Mouse (Mus musculus) neural tube, embryonic 14.5 days (tissue): Measurements from ENCODE around the gene Ptprc. TPM values are rescaled to one million over a fixed set of nuclear protein-coding genes. Genes with fewer than 3 reads are reported as not detected.

Experiments used
- ATAC-seq: fragments of 200-750 bp; cut with Nextera tagmentation; 2 replicates; pipeline ENCODE4 v1.8.0; 2017; ENCODE audit warnings: low read depth, mild to moderate bottlenecking, moderate TSS enrichment, moderate library complexity
- H3K27ac ChIP-seq: fragments of 300-500 bp; sonication (generic); 2 replicates; pipeline ENCODE4 v1.5.1; 2014; ENCODE audit warnings: low read depth, mild to moderate bottlenecking, control low read depth, low read length, moderate library complexity, mixed read lengths
- H3K27me3 ChIP-seq: fragments of 300-500 bp; sonication (generic); 2 replicates; pipeline ENCODE4 v1.6.1; 2014; ENCODE audit warnings: low read length; ENCODE audit not compliant: control insufficient read depth, insufficient read depth
- H3K36me3 ChIP-seq: fragments of 300-500 bp; sonication (generic); 2 replicates; pipeline ENCODE4 v1.6.1; 2014; ENCODE audit warnings: low read length, mixed read lengths; ENCODE audit not compliant: control insufficient read depth, insufficient read depth
- H3K4me1 ChIP-seq: fragments of 300-500 bp; sonication (generic); 2 replicates; pipeline ENCODE4 v1.6.1; 2014; ENCODE audit warnings: low read length; ENCODE audit not compliant: control insufficient read depth, insufficient read depth
- H3K4me2 ChIP-seq: fragments of 300-500 bp; sonication (generic); 2 replicates; pipeline ENCODE4 v1.6.1; 2014; ENCODE audit warnings: mild to moderate bottlenecking, low read depth, low read length, control low read depth
- H3K4me3 ChIP-seq: fragments of 300-500 bp; sonication (generic); 2 replicates; pipeline ENCODE4 v1.5.1; 2014; ENCODE audit warnings: low read depth, low read length, control low read depth, mixed read lengths
- H3K9ac ChIP-seq: fragments of 300-500 bp; sonication (generic); replicated peaks from 2 replicates; pipeline ENCODE4 v1.6.1; 2014; ENCODE audit warnings: low read depth, mild to moderate bottlenecking, control low read depth, low read length, mixed read lengths
- H3K9me3 ChIP-seq: fragments of 300-500 bp; sonication (generic); 2 replicates; pipeline ENCODE4 v1.6.1; 2016; ENCODE audit warnings: low read length; ENCODE audit not compliant: control insufficient read depth
- whole genome bisulfite sequencing: fragments of 180-500 bp; shearing (Covaris S2); extraction: QIAGEN DNeasy Blood & Tissue Kit; methylation state at CpG from one replicate; pipeline ENCODE4 v1.1.7; 2014; 5-methylcytosine and 5-hydroxymethylcytosine counted together
- polyA plus RNA-seq: library from polyadenylated mRNA; unstranded; fragments of >200 nt; fragmentation: Nextera tagmentation; extraction: Ambion mirVana; gene quantifications from 2 replicates; pipeline ENCODE4 v1.2.1, GENCODE M21; 2014

Ptprc gene
- 0.51 and 1.5 TPM in 2 replicates for polyA plus RNA-seq

DNA sequence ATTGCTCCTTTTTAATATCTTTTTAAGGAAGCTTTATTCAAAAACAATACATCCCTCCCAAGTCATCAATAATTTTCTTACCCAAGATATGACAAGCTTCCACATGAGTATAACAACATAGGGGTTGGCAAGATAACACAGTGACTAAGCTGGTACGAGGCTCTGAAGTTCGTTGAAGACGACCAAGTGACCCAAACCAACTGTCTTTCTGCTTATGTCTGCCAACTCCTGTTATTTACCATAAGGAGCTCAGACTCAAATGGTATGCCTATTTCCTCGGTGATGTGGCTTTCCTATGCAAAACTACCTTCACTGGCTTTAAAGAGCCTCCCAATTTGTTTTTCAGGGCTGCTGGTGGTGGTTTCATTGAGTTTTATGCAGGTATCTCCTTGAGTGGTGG, at the start of gene Ptprc:
Gene Ptprc, minus strand, starts transcription at position 215 of the 400 bp plus-strand sequence.
- no peak within 1 kb of the TSS for H3K4me2 ChIP-seq
- H3K9me3 ChIP-seq: no peaks in the 10 kb centered on the region
- WGBS: 85% methylated on average over 4 of the region's 4 CpGs
- H3K27ac ChIP-seq: no peak within 1 kb of the TSS
- ATAC-seq: no peak
- no peak within 1 kb of the TSS for H3K9ac ChIP-seq
- no peaks in the 10 kb centered on the region for H3K4me1 ChIP-seq
- H3K27me3 ChIP-seq: no peaks in the 10 kb centered on the region
- no peak within 1 kb of the TSS for H3K4me3 ChIP-seq
- H3K36me3 ChIP-seq: no peaks in the 10 kb centered on the region

DNA sequence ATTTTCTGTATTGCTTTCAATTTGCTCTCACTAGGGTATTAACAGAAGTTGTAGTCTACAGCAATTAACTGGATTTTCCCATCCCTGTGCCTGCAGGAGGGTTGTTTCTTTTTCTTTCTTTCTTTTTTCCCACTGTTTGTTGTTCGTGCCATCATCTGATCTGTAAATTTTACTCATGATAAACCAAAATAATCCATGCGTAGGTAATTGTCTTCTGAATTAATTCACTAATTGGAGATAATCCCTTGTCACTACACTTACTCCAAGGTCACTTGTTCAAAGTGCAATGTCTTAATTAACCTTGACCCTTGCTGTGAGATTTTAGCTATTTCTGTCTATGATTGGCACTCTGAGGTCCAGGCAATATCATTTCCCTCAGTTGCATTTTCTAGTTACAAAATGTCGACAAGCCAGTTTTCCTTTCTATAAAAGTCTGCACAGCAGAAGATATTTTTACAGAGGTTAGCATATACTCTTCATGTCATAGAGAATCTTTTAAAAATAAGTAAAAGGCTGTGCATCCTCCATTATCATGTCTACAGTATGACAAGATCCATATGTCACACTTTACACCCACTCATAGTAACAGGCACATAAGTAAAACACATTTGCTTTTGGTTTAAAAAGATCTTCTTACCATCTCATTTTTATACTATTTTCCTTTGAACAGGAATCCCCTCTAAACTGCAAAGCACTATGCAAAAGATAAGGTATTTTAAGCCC, 39.4 kb upstream of the Ptprc start:
- H3K27ac ChIP-seq: no peak overlapping the region
- no peaks in the 10 kb centered on the region for H3K9me3 ChIP-seq
- H3K9ac ChIP-seq: no peak overlapping the region
- no peak for ATAC-seq
- no peak overlapping the region for H3K4me3 ChIP-seq
- H3K4me2 ChIP-seq: no peak overlapping the region
- no peaks in the 10 kb centered on the region for H3K27me3 ChIP-seq
- no peaks in the 10 kb centered on the region for H3K4me1 ChIP-seq
- WGBS: 93% methylated on average over 3 of the region's 3 CpGs
- no peaks in the 10 kb centered on the region for H3K36me3 ChIP-seq

DNA sequence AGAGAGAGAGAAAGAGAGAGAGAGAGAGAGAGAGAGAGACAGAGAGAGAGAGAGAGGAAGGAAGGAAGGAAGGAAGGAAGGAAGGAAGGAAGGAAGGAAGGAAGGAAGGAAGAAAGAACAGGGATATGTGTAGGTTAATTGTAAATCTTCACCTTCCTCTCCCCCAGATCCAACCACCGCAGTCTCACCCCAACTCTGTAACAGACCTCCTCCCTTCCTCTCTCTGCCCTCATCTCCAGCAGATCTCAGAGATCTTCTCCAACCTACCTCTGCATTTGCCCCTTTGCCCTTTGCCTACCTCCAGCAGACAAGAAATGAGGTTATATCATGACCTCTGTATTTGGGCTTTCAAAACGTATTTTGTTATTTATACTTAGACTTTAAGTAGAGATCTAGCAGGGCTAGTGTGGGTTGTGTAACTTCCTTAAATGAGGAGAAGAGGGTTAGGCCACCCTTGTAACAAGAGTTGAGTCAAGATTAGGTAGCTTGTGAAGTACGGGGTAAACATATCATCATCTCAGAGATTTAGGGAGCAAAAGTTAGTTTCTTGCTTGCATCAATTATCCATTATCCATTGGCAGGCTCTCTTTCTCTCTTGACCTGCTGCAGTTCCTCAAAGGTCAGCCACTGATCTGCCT, 35.0 kb upstream of the Ptprc start:
- Histone ChIP-seq H3K9me3 (no peaks in the 10 kb centered on the region), H3K4me1 (no peaks in the 10 kb centered on the region), H3K27me3 (no peaks in the 10 kb centered on the region), H3K4me3 (no peak overlapping the region), H3K4me2 (no peak overlapping the region), H3K9ac (no peak overlapping the region), H3K36me3 (no peaks in the 10 kb centered on the region), H3K27ac (no peak overlapping the region)
- WGBS: 90% methylated on average over 3 of the region's 3 CpGs
- ATAC-seq: no peak

DNA sequence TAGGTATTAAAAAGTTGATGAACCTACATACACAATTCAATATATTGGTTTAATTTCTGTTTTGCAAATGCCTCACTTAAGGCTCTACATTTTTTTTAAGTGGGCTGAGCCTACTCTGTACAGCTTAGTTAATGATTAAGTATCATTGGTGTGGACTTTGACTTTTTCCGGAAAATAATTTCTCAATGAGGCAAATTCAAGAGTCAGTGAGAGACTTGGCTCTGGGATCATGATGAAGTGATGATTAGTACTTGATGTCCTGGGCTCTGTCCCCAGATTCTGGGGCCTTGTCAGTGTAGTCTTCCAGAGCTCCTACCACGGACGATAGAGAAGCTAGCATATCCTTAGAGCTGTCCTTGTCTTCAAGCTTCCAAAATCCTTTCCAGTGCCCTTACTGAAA, 34.2 kb upstream of the Ptprc start:
- WGBS: 90% methylated on average over 3 of the region's 3 CpGs
- Histone ChIP-seq H3K9me3 (no peaks in the 10 kb centered on the region), H3K4me1 (no peaks in the 10 kb centered on the region), H3K27ac (no peak overlapping the region), H3K4me3 (no peak overlapping the region), H3K36me3 (no peaks in the 10 kb centered on the region), H3K4me2 (no peak overlapping the region), H3K9ac (no peak overlapping the region), H3K27me3 (no peaks in the 10 kb centered on the region)
- no peak for ATAC-seq

DNA sequence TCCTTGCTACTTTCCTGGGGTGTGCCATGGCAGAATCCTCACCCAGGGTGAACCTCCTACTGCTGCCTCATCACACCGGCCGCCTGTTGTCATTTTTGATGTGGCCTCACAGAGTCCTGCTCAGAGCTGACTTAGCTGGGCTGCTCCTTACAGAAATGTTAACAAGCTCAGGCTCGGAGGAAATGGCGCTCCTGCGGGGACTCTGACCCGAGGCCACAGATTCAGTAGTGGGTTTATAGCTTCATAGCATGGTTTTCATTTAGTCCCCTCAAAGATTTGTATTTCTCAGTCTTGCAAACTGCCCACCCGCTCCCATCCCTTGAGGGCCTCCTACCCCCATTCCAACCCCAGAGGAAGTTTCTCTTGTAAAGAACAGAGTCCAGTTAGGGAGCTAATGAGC, 30.5 kb upstream of the Ptprc start:
- Histone ChIP-seq H3K4me2 (no peak overlapping the region), H3K27ac (no peak overlapping the region), H3K9ac (no peak overlapping the region), H3K9me3 (no peaks in the 10 kb centered on the region), H3K4me1 (no peaks in the 10 kb centered on the region), H3K27me3 (no peaks in the 10 kb centered on the region), H3K36me3 (no peaks in the 10 kb centered on the region), H3K4me3 (no peak overlapping the region)
- ATAC-seq: no peak
- 42% methylated on average over 7 of the region's 7 CpGs for WGBS

DNA sequence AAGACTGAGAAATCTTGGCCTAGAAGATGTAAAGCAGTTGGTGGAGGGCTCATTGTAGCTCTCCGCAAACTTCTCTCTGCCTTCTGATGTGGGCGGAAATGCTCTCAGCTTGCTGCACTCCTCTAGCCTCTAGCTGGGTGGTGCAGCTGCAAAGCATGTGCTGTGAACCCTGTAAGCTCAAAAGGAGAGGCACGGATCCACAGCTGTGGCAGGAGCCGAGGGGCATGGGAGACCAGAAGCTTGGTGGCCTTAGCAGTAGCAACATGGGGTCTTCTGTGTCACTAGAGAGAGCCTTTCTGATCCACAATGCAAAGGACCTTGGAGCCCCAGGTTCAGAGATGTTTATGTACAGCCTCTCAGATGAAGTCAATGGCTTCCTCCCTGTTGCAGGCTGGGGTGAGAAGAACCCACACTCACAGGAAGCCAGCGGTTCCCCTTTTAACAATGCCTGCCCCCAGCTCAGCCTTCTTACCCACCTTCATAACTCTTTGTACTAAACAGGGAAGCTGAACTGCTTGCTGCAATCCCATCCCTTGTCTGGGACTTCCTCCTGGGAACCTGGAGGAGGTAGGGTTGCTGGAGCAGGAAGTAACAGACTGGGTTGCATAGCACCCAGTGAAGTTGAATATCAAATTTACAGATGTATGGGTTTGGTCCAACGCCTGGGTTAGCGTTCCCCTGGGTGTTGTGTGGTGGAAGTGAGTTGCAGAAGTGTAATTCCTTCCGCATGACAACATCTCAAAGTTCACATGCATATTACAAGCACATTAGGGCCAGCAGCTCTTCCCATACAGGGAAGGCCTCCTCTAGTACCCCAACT, 16.4 kb upstream of the Ptprc start:
- ATAC-seq: no peak
- H3K27ac ChIP-seq: no peak overlapping the region
- H3K9ac ChIP-seq: no peak overlapping the region
- no peak overlapping the region for H3K4me2 ChIP-seq
- no peaks in the 10 kb centered on the region for H3K4me1 ChIP-seq
- no peaks in the 10 kb centered on the region for H3K36me3 ChIP-seq
- WGBS: 87% methylated on average over 8 of the region's 8 CpGs
- no peaks in the 10 kb centered on the region for H3K9me3 ChIP-seq
- no peak overlapping the region for H3K4me3 ChIP-seq
- no peaks in the 10 kb centered on the region for H3K27me3 ChIP-seq

DNA sequence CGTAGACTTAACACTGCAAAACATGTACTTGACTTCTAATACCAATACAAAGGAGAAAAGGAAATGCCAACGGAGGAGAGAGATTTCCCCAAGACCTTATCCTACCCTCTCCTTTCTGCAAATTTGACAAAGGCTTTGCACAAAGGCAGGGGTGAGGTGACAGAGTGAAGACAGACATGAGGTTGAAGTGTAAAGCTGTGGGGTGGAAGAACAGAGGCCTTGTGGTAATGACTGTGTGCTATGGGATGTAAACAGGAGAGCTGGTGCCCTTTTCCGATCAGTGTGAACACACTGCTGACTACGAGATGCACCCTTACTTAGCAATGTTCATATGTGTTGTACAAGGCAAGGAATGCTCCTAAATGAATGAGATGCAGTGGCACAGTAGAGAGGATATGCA, 12.6 kb upstream of the Ptprc start:
- no peak for ATAC-seq
- Histone ChIP-seq H3K4me2 (no peak overlapping the region), H3K36me3 (no peaks in the 10 kb centered on the region), H3K27me3 (no peaks in the 10 kb centered on the region), H3K4me1 (no peaks in the 10 kb centered on the region), H3K9ac (no peak overlapping the region), H3K27ac (no peak overlapping the region), H3K4me3 (no peak overlapping the region), H3K9me3 (no peaks in the 10 kb centered on the region)
- 90% methylated on average over 4 of the region's 4 CpGs for WGBS

DNA sequence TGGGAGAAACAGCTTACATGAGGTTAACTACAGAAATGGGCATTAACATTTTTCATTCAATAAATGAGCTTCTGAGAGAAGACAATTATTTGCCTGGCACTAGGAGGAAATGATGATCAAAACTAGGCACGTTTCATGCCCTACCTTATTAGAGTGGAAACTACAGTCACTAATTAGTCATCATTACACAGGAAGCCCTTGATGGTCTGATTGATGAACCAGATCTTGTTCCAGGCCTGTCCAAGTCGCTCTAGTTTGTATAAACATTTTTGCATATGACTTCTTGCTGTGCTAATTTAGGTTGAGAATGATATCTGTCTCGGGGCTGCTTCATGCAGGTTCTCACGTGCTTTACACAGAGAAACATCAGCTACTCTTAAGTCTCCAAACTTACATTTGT, 10.4 kb upstream of the Ptprc start:
- H3K9ac ChIP-seq: no peak overlapping the region
- H3K4me3 ChIP-seq: no peak overlapping the region
- no peaks in the 10 kb centered on the region for H3K4me1 ChIP-seq
- WGBS: 80% methylated on average over 4 of the region's 4 CpGs
- no peaks in the 10 kb centered on the region for H3K27me3 ChIP-seq
- ATAC-seq: no peak
- no peak overlapping the region for H3K27ac ChIP-seq
- H3K9me3 ChIP-seq: no peaks in the 10 kb centered on the region
- no peaks in the 10 kb centered on the region for H3K36me3 ChIP-seq
- no peak overlapping the region for H3K4me2 ChIP-seq

DNA sequence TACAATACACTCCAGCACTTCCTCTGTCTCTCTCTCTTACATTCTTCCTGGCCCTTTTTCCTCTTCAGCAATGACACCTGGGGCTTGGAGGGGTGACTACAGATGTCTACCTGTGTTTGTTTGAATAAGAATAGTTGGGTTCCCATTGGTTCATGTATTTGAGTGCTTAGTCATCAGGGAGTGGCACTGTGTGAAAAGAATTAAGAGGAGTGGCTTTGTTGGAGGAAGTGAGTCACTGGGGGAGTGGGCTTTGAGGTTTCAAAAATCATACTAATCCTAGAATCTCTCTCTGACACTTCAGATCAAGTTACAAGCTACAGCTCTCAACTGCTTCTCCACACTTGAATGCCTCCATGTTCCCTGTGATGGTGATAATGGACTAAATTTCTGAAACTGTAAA, 4.6 kb upstream of the Ptprc start:
- Histone ChIP-seq H3K27ac (no peak overlapping the region), H3K36me3 (no peaks in the 10 kb centered on the region), H3K9me3 (no peaks in the 10 kb centered on the region), H3K4me3 (no peak overlapping the region), H3K27me3 (no peaks in the 10 kb centered on the region), H3K9ac (no peak overlapping the region), H3K4me2 (no peak overlapping the region), H3K4me1 (no peaks in the 10 kb centered on the region)
- no peak for ATAC-seq
